In genomic region chr5:46707021-46707420, GRCm38 (mm10) we compare ENCODE assay signal across 26 mouse cellular contexts.
"Had no signal": no experiment of that assay in that cellular context is flagged by ENCODE, and none has a peak within 500 bp of the region (broad histone marks: within the 10 kb centered on the region; RNA-seq: fewer than 3 reads in every experiment).

No protein-coding gene starts in this region.

- H3K36me3 ChIP-seq: heart, embryonic 10.5 days; heart, embryonic 12.5 days; heart, embryonic 13.5 days; heart, embryonic 15.5 days; hindbrain, embryonic 10.5 days; hindbrain, embryonic 12.5 days; hindbrain, embryonic 13.5 days; hindbrain, embryonic 15.5 days; intestine, embryonic 15.5 days; kidney, embryonic 15.5 days had no signal

- H3K9ac ChIP-seq: heart, embryonic 12.5 days; heart, embryonic 13.5 days; heart, embryonic 15.5 days; hindbrain, embryonic 12.5 days; hindbrain, embryonic 13.5 days; hindbrain, embryonic 14.5 days; hindbrain, embryonic 15.5 days; intestine, embryonic 15.5 days; kidney, embryonic 15.5 days had no signal

- H3K27me3 ChIP-seq: heart, embryonic 12.5 days; heart, embryonic 13.5 days; heart, embryonic 15.5 days; hindbrain, embryonic 12.5 days; hindbrain, embryonic 13.5 days; hindbrain, embryonic 15.5 days; intestine, embryonic 15.5 days; kidney, embryonic 15.5 days had no signal

- H3K27ac ChIP-seq: heart, adult 2 months; heart, embryonic 10.5 days; heart, embryonic 13.5 days; heart, embryonic 15.5 days; hindbrain, embryonic 10.5 days; hindbrain, embryonic 12.5 days; hindbrain, embryonic 13.5 days; hindbrain, embryonic 14.5 days; hindbrain, embryonic 15.5 days; hindbrain, postnatal 0 days; intestine, embryonic 15.5 days; kidney, embryonic 15.5 days; kidney, postnatal 0 days; layer of hippocampus, adult 2 months; left cerebral cortex, adult 2 months had no signal

- H3K4me3 ChIP-seq: heart, adult 2 months; heart, embryonic 10.5 days; heart, embryonic 12.5 days; heart, embryonic 13.5 days; heart, embryonic 15.5 days; hindbrain, embryonic 10.5 days; hindbrain, embryonic 12.5 days; hindbrain, embryonic 13.5 days; hindbrain, embryonic 15.5 days; intestine, embryonic 15.5 days; kidney, embryonic 15.5 days; layer of hippocampus, adult 2 months; left cerebral cortex, adult 2 months had no signal

- DNase-seq: heart, adult 2 months; heart, postnatal 10 days; heart, postnatal 14 days; heart, postnatal 36 days; heart, postnatal 4 days; kidney, adult 11 months; kidney, adult 18-20 months; kidney, postnatal 10 days; kidney, postnatal 25 days; layer of hippocampus, adult 9-11 months; layer of hippocampus, postnatal 36 days had no signal

- H3K4me1 ChIP-seq: heart, embryonic 10.5 days; heart, embryonic 12.5 days; heart, embryonic 13.5 days; heart, embryonic 15.5 days; hindbrain, embryonic 10.5 days; hindbrain, embryonic 12.5 days; hindbrain, embryonic 15.5 days; intestine, embryonic 15.5 days; kidney, embryonic 15.5 days had no signal
